Mouse (Mus musculus): ENCODE measurements around the gene Smo.

Gene Smo

GRCm38 (mm10) chr6:29735336-29735688 lies at the start of gene Smo:
TSS of gene Smo (plus strand) at chr6:29735503.
- no peak for DNase-seq (ENCODE audit: low spot score)

- DNase-seq (ENCODE audit: low spot score): no peak
Measured at GRCm38 (mm10) chr6:29685952-29686351, 49.4 kb upstream of the Smo start.

- DNase-seq (ENCODE audit: low spot score): no peak
Measured at GRCm38 (mm10) chr6:29689458-29689857, 45.8 kb upstream of the Smo start.

- DNase-seq (ENCODE audit: low spot score): peak; percentile 81
Measured at GRCm38 (mm10) chr6:29693953-29694352, 41.4 kb upstream of the Smo start, which contains the start of gene Tspan33. TSS of gene Tspan33 (plus strand) at chr6:29694222.

GRCm38 (mm10) chr6:29694375-29695289 lies 40.7 kb upstream of the Smo start:
- DNase-seq (ENCODE audit: low spot score): no peak

- no peak for DNase-seq (ENCODE audit: low spot score)
Measured at GRCm38 (mm10) chr6:29695290-29695674, 40.0 kb upstream of the Smo start.

GRCm38 (mm10) chr6:29695975-29696374 lies 39.3 kb upstream of the Smo start:
- no peak for DNase-seq (ENCODE audit: low spot score)

GRCm38 (mm10) chr6:29697139-29697538 lies 38.2 kb upstream of the Smo start:
- DNase-seq (ENCODE audit: low spot score): no peak

GRCm38 (mm10) chr6:29697548-29697947 lies 37.8 kb upstream of the Smo start:
- no peak for DNase-seq (ENCODE audit: low spot score)

- no peak for DNase-seq (ENCODE audit: low spot score)
Measured at GRCm38 (mm10) chr6:29699085-29699745, 36.1 kb upstream of the Smo start.

- no peak for DNase-seq (ENCODE audit: low spot score)
Measured at GRCm38 (mm10) chr6:29701051-29701450, 34.3 kb upstream of the Smo start.

- no peak for DNase-seq (ENCODE audit: low spot score)
Measured at GRCm38 (mm10) chr6:29702126-29702525, 33.2 kb upstream of the Smo start.

GRCm38 (mm10) chr6:29704143-29704542 lies 31.2 kb upstream of the Smo start:
- DNase-seq (ENCODE audit: low spot score): no peak

- no peak for DNase-seq (ENCODE audit: low spot score)
Measured at GRCm38 (mm10) chr6:29707902-29708301, 27.4 kb upstream of the Smo start.

GRCm38 (mm10) chr6:29711318-29711717 lies 24.0 kb upstream of the Smo start:
- DNase-seq (ENCODE audit: low spot score): no peak

GRCm38 (mm10) chr6:29712011-29712584 lies 23.2 kb upstream of the Smo start:
- DNase-seq (ENCODE audit: low spot score): no peak

- DNase-seq (ENCODE audit: low spot score): no peak
Measured at GRCm38 (mm10) chr6:29716624-29717365, 18.5 kb upstream of the Smo start.

GRCm38 (mm10) chr6:29717541-29717940 lies 17.8 kb upstream of the Smo start:
- no peak for DNase-seq (ENCODE audit: low spot score)

- no peak for DNase-seq (ENCODE audit: low spot score)
Measured at GRCm38 (mm10) chr6:29717952-29718521, 17.3 kb upstream of the Smo start.

GRCm38 (mm10) chr6:29718894-29719329 lies 16.4 kb upstream of the Smo start:
- no peak for DNase-seq (ENCODE audit: low spot score)

- DNase-seq (ENCODE audit: low spot score): no peak
Measured at GRCm38 (mm10) chr6:29721890-29722289, 13.4 kb upstream of the Smo start.
